Mouse (Mus musculus): ENCODE results near the gene Hsd3b7.

The Hsd3b7 gene

DNA sequence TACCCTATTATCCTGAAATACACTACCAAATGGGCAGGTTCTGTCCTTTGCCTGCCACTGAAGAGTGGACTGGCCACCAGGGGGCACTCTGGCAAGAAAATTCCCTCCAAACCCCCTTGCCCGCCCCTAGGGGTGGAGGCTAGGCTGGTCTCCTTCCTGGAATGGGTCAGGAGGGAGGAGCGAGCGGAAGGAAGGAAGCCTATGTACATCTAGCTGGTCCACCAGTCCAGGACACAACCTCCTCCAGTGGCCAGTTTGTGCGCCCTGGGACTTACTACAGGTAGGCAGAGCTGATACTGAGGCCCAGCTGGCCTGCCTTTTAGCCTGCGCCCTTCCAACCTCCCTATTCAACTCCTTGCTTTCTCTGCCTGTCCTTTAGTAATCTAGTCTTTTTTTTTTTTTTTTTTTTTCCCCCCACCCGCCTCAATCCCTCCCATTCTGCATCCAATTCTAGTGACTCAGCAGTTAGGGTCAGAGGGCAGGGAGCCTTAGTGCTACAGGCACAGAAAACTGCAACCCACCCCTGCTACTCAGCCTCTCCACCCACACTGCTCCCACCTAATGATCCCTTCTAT lies at the start of gene Hsd3b7:
TSS of gene Hsd3b7 (plus strand) at position 170 of the 575 bp plus-strand sequence.
- no peak for DNase-seq (ENCODE audit: extremely low read depth, low read depth)

DNA sequence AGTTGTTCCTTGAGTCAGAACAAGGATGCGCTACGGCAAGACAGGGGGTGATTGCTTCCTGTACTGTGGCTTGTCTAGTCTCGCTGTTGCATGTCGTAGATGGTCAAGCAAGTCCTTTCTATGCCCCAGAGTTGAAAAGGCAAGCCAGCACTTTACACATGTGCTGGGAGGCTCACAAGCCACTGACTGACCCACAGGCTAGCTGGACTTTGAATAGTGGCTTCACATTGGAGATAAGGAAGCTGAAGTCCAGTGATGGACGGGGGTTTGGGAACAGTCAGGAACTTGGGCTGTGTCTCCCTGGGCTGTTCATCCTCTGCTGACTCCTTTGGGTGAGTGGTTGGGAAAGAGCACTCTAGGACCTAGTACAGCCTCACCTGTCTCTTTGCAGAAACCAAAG lies 48.8 kb upstream of the Hsd3b7 start:
- no peak for DNase-seq (ENCODE audit: extremely low read depth, low read depth)

DNA sequence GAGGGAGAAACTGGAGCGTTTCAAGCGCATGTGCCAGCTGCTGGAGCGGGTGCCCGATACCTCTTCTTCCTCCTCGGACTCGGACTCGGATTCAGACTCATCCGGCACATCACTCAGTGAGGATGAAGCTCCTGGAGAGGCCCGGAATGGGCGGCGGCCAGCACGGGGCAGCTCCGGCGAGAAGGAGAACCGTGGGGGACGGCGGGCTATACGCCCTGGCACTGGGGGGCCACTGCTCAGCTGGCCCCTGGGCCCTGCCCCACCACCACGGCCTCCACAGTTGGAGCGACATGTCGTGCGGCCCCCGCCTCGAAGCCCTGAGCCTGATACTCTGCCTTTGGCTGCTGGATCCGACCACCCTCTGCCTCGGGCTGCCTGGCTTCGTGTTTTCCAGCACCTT lies 48.3 kb upstream of the Hsd3b7 start:
- no peak for DNase-seq (ENCODE audit: extremely low read depth, low read depth)

DNA sequence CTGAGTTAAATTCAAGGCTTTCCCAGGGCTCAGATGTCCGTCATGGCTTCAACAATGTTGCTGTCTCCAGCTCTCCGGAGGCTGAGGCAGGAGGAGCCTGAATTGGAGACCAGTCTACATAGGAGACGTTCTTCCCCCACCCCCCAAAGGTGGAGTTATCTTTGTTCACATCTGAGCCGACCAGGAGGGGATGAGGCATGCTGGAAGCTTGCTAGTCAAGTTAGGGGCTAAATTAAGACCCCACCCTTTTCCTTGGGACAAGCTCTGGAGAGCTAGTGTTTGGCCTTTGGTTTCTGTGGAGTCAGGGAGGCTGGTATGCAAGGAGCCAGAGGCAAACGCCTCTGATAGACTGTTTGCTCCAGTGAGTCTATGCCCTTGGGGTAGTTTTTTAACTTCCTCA lies 47.2 kb upstream of the Hsd3b7 start:
- DNase-seq (ENCODE audit: extremely low read depth, low read depth), result no peak

DNA sequence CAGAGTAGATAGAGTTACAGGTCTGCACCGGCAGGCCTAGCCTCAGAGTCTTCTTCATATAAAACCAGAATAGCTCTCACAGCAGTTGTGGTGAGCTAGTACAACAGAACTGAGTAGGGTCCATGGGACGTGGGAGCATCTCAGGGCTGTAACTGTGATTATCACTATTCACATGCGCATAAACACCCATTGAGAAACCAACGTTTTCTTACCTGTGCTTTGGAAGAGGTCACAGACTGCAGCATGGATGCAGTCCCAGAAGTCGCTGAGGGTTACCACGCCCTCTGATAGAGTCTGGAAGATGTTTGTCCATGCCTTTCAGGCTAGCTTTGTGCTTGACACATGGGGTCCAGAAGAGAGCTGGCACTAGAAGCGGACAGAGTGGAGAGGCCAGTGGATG lies 46.7 kb upstream of the Hsd3b7 start:
- no peak for DNase-seq (ENCODE audit: extremely low read depth, low read depth)

DNA sequence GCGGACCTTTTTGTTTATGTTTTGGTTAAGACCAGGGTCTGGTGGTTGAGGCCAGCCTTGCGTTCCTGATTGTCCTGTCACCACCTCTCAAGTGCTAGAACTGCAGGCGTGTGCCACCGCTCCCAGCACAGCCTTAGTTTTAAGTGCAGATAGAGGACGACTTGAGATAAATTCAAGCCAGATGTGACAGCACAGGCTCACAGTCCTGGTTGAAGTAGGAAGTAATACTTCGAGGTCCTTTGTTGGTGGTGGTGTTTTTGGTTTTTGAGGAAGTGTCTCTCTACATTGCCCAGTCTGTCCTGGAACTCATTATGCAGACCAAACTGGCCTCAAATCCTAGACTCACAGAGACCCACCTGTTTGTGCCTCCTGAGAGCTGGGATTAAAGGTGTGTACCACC lies 40.7 kb upstream of the Hsd3b7 start:
- DNase-seq (ENCODE audit: extremely low read depth, low read depth), result peak; percentile 77

DNA sequence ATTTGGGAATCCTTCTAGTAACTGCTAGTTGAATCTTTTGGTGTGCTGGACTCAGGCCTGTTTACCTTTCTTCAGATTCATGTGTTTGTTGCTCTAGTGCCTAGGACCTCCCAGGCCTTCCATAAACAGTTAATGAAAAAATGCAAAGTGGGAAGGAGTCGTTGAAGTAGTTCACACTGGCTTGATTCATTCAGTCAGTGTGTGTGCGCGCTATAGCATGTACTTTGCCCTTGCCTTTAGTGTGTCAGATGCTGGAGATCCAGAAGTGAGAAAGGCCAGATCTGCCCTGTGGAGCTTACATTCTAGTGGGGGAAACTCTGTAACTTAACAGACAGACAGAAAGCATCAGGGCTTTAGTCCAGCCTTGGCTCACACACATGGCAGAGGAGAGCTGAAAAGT lies 39.9 kb upstream of the Hsd3b7 start:
- no peak for DNase-seq (ENCODE audit: extremely low read depth, low read depth)

DNA sequence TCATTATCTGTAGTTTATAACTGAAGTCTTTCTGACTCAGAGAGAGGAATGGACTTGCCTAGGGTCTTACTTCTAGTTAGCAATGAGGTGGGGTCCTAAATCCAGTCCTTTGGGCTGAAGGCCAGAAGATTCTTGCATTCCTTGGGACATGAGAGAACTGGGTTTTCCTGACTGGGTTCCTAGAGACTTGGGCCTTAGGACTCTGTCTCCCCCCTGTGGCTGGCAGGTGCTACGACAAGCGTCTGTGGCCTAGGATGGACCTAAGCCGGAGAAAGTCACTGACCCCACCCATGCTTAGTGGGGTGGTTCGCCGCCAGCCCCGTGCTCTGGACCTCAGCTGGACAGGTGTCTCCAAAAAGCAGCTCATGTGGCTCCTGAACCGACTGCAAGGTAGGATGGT lies 39.4 kb upstream of the Hsd3b7 start:
- no peak for DNase-seq (ENCODE audit: extremely low read depth, low read depth)

DNA sequence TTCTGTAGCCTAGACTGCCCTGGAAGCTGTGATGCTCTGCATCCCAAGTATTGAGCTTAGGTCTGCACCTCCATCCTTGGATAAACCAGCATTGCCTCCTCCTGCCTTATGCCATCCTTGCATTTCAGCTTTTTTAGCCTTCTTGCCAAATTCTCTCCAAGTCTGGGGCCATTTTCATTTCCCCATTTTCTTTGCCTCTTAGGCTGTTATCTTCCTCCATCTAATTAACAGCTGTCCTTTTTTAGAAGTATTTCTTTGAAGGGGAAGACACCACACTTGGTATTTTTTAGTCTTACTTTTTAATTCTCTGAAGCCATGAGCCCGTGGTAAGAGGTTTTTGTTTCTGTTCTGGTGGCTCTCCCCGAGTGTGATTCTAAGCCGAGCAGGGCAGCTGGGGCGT lies 36.8 kb upstream of the Hsd3b7 start:
- DNase-seq (ENCODE audit: extremely low read depth, low read depth), result no peak

DNA sequence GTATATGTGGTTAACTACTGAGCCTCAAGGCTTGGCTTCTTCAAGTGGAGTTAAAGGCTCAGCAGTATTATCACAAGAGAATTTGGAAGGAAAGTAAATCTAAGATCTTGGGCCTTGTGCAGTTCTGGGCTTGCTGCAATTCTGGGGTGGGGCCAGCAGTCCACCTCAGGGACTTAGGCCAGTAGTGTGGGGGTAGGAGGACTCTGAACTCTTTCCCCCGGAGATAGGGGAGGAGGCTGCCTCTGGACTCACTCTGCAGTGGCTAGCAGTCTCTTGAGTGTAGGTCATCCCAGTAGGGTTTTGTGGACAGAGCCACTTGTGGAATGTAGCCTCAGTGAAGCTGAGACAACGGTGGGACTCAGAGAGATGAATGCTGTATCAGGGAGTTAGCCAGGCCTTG lies 34.6 kb upstream of the Hsd3b7 start:
- no peak for DNase-seq (ENCODE audit: extremely low read depth, low read depth)

DNA sequence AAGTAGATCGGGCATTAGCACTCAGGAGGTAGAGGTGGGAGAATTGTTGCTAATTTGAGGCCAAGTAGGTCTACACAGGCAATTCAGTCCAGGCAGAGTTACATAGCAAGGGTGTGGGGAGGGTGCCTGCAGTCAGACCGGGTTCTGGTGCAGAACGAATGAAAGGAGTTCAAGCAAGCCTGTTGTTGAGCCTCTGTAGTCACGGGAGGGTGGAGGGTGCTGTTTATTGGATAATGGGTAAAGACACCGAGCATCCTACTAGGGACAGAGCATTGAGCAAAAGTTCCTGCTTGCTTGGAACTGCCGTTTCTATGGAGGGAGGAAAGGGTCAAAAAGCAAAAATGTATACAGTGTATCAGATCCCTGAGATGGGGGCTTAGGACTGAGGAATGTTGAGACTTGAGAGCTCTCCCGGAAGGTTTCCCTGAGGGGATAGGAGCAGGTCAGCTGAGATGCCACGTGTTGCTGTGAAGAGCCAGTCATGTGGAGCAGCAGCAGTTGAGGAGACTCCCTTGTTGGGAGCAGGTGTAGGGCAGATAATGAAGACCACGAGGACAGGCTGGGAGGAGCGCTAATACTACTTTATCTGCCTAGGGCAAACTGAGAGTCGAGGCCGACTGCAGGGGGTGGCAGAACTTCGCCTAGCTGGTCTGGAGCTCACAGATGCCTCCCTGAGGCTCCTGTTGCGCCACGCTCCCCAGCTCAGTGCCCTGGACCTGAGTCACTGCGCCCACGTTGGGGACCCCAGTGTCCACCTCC lies 33.4 kb upstream of the Hsd3b7 start:
- DNase-seq (ENCODE audit: extremely low read depth, low read depth), result peak; percentile 94

DNA sequence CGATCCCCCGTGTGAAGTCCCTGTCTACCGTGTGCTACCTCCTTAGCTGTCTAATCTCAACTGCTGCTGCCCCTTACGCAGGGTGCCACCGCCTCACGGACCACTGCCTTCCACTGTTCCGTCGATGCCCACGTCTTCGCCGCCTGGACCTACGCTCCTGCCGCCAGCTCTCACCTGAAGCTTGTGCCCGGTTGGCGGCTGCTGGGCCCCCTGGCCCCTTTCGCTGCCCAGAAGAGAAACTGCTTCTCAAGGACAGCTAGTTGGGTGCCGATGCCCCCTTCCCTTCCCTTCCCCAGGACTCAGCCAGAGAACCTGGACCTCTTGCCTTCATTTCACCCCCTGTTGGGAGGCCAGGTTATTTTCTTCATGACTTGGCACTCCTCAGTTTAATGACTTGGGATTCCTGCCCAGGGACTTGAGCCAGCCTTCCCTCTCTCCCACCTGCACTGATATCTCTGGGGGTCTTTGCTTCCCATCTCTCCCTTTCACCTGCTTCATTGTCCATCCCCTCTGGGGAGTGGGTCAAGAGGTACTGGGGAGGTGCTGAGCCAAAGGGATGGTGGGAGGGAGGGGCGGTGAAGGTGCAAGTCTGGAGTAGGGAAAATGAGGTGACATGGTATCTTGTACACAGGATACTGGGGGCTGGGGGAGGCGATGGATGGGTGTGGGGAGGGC lies 32.6 kb upstream of the Hsd3b7 start:
- DNase-seq (ENCODE audit: extremely low read depth, low read depth), result no peak

DNA sequence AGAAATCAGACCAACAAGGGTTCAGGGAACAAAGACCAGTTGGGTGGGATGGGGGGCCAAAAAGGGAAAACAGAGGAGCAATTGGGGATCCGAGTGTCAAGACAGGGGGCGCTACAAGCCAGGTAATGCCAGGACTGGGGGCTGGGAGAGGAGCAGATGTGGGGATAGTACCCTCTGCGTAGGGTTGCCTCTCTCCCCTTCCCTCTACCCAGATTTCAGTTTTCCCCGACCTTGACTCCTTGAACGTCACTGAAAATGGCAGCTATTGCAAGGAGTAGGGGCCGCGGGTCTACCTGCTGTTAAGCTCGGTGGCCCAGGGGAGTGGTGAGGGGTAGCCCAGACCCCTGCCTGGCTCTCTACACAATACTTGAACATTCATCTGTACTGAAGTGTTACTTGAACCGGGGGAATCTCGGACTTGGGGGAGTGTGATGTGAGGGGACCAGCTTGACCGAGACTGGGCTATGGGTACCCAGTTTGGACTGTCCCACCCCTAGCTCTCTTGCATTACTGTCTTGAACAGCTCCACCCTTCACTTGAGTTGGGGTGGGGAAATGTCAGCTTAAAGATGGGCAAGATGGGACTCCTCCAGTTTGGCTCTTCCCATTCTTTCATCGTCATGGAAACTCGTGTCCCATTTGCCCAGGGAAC lies 31.9 kb upstream of the Hsd3b7 start:
- DNase-seq (ENCODE audit: extremely low read depth, low read depth), result no peak

DNA sequence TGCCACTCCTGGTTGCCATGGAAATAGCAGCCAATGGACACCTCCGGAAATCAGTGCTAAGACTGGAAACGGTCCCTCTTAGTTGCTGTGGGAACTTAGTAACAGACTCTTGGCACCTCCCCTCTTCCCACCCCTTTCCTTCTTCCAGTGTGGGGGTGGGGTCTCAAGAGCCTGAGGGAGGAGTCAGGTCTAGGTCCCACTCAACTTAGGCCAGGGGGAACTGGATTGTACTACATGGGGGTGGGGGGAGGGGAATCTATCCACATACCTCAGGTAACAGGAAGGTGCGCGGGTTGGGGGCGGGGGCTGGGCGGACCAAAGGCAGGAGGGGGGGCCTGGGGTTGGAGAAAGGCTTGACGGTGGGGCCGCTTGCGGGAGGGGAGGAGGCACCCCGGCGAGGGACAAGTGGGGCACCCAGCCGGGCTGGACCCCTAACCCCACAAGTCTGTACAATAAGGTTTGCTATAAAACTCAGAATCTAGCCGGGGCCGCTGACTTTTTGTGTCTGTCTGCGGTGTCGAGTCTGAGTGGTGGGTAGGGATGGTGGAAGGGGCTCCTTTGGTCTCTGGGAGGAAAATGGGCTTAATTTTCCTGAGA lies 31.3 kb upstream of the Hsd3b7 start:
- peak; percentile 94 for DNase-seq (ENCODE audit: extremely low read depth, low read depth)

DNA sequence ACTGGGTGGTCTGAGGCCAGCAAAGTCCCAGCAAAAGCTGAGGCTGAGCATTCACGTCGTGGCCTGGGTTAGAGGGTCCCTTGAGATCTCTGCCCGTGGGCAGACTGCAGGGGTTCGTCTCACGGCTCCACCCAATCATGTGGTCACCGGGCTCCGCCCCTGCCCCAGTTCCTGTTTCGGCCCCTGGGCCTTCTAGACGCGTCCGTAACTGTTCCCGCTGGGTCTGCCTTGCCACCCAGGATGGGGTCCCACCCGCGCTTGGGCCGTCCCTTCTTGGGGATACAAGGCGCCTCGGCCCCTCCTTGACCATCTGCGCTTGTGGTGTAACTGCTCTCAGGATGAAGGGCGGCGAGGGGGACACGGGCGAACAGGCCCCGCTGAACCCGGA lies 30.8 kb upstream of the Hsd3b7 start, which contains the start of gene Orai3:
TSS of gene Orai3 (plus strand) at position 165 of the 388 bp plus-strand sequence.
- DNase-seq (ENCODE audit: extremely low read depth, low read depth), result peak; percentile 74

DNA sequence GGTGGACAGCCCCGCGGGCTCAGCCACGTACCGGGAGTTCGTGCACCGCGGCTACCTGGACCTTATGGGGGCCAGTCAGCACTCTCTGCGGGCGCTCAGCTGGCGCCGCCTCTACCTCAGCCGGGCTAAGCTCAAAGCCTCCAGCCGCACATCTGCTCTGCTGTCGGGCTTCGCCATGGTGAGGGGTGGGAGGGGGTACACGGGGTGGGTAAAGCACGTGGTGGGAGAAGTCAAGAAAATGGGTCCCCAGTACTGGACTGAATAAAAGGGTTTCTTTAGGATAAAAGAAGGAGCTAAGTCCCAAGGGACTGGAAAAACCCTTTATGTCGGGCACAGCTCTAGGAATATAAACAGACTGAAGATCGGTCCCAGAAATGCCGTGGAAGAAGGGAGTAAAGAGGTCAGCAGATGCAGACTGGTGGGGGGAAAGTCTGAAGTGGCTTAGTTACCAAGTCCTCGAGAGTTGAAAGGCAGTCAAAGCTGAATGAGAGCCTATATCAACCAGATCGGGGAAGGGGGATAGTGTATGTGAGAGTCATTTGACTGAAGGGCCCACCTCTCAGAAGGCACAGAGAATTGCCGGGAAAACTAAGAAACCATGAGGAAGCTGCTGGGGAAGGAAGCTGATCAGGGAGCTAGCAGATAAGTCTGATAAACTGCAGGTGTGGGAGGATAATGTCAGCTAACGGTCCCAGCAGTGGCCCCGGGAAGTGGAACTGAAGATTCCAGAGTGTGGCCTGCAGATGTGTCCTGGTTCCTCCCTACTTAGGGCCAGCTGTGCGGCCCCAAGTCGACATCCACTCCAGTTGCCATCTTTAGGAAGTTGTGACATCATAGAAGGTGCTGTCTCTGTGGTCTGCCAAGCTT lies 30.1 kb upstream of the Hsd3b7 start:
- peak; percentile 62 for DNase-seq (ENCODE audit: extremely low read depth, low read depth)

DNA sequence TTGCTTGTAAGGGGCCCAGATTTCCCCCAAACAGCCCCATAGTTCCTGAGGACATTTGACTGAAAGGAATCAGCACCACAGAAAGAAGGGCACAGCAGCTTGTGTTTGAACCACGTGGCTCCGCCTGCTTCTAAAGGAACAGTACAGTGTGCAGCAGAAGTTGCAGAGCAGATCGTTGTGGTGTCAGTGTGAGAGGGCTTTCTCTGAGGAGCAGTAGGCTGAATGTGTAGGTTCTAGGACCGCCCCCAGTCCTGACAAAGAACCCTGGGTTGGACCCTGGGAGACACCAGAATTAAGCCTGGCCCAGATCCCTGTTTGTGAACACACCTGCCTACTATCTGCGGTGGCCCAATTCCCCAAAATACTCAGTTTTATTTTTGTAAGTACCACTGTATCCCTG lies 29.1 kb upstream of the Hsd3b7 start:
- DNase-seq (ENCODE audit: extremely low read depth, low read depth), result no peak

DNA sequence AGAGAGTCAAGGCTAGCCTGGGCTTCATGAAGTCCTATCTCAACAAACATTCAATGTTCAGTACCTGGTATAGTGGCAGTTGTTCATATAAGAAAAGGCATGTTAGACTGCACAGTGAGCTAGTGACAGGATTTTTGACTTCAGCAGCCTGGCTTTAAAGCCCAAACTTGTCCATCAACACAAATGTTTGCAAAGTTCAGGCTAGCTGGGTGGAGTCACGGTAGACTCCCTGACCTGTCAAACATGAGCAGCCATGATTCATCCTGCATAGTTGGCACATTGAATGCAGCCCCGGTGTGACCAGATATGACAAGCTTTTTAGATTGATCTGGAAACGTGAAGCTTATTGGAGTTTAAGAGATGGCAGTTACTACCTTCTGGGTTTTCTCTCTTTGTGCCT lies 28.3 kb upstream of the Hsd3b7 start:
- DNase-seq (ENCODE audit: extremely low read depth, low read depth), result no peak

DNA sequence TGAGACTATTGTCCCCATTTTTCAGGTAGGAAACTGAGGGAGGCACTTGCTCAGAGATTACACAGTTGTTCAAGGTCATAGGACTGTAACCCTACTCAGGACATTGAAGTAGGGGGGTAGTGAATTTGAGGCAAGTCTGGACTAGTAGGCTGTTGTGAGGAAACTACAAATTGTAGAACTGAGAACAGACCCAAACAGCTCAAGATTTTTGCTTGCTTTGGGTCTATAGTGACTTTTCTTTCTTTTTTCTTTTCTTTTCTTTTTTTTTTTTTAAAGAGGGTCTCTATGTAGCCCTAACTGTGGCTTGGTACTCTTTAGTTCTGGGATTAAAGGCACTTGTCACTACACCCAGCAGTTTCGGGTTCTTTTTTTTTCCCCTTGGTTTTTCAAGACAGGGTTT lies 27.8 kb upstream of the Hsd3b7 start:
- no peak for DNase-seq (ENCODE audit: extremely low read depth, low read depth)

DNA sequence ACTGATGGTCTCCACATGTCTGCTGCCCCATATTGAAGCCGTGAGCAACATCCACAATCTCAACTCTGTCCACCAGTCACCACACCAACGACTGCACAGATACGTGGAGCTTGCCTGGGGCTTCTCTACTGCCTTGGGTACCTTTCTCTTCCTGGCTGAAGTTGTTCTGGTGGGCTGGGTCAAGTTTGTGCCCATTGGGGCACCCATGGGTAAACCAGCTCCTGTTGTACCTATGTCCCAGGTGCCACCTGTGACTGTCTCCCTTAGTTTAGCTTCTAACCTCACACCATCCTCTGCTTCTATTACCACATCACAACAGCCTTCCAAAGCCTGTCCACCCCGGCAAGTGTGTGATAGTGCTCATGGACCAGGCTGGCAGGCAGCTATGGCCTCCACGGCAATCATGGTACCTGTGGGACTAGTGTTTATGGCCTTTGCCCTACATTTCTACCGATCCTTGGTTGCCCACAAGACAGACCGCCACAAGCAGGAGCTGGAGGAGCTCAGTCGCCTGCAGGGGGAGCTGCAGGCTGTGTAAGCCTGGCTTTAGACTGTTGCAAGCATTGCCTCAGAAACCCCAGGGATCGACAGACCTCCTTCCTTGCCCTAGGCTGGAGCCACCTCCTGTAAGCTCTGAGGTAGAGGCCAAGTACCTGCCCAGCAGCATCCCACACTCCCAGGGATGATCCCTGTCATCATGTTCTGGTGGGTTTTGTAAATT lies 26.6 kb upstream of the Hsd3b7 start:
- peak; percentile 79 for DNase-seq (ENCODE audit: extremely low read depth, low read depth)

All from MEL-GATA-1-ER (cell line).